Mouse (Mus musculus): ENCODE measurements around the gene Hemk1.

GRCm38 (mm10) chr9:107296016-107296040 is 42.3 kb downstream of the Hemk1 start, which contains the start of gene Cish:
- no peak for TF ChIP-seq CTCF (IDR thresholded peaks at IDR 0.05; ENCODE audit: low read depth, low read length)
- no peak for TF ChIP-seq POLR2A (IDR thresholded peaks at IDR 0.05; ENCODE audit: borderline replicate concordance, low read depth, low read length)
